Mouse (Mus musculus) brain, embryonic 14.5 days (tissue): Measurements from ENCODE around the gene Aco1.

Experiments
- CTCF ChIP-seq: fragments of 200-500 bp; IDR thresholded peaks from 2 replicates; pipeline ENCODE4 v1.5.1; 2012; ENCODE audit warnings: inconsistent platforms, mild to moderate bottlenecking, moderate library complexity, borderline replicate concordance; ENCODE audit not compliant: insufficient read depth, insufficient read length; ENCODE audit errors: extremely low read depth
- POLR2A ChIP-seq: fragments of 200-500 bp; IDR thresholded peaks from 2 replicates; pipeline ENCODE4 v1.6.1; 2012; ENCODE audit warnings: mild to moderate bottlenecking, inconsistent platforms, borderline replicate concordance; ENCODE audit not compliant: poor library complexity, insufficient read depth, insufficient read length, severe bottlenecking; ENCODE audit errors: extremely low read depth

DNA sequence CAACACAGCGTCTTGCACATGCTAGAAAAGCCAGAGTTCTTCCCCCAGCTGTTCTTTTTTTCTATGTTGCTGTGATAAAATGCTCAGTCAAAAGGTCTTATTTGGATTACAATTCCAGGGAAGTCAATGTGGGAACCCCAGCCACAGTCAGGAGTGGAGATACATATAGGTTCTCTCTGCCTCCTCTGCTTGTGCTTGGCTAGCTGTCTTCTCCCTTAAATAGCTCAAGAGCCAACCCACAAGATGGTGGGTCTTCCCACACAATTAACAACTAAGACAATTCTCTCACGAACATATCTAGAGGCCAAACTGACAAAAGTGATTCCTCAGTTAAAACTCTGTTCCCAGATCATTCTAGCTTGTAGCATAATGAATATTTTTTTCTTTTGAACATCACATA, 47.9 kb upstream of the Aco1 start:
- no peak for TF ChIP-seq CTCF
- no peak for TF ChIP-seq POLR2A
